Mouse (Mus musculus) brain, embryonic 14.5 days (tissue): Measurements from ENCODE around the gene Lhx1. TPM values are rescaled to one million over a fixed set of nuclear protein-coding genes. Genes with fewer than 3 reads are reported as not detected.

Experiments used
- DNase-seq: peaks from one replicate; pipeline ENCODE4 v3.0.0-alpha.2; 2011; ENCODE audit warnings: low read depth
- CTCF ChIP-seq: fragments of 200-500 bp; IDR thresholded peaks from 2 replicates; pipeline ENCODE4 v1.5.1; 2012; ENCODE audit warnings: inconsistent platforms, mild to moderate bottlenecking, moderate library complexity, borderline replicate concordance; ENCODE audit not compliant: insufficient read depth, insufficient read length; ENCODE audit errors: extremely low read depth
- POLR2A ChIP-seq: fragments of 200-500 bp; IDR thresholded peaks from 2 replicates; pipeline ENCODE4 v1.6.1; 2012; ENCODE audit warnings: mild to moderate bottlenecking, inconsistent platforms, borderline replicate concordance; ENCODE audit not compliant: poor library complexity, insufficient read depth, insufficient read length, severe bottlenecking; ENCODE audit errors: extremely low read depth
- polyA plus RNA-seq: library from polyadenylated mRNA; depleted of rRNA; stranded (reverse); fragments of >200 nt; gene quantifications from 2 replicates; pipeline ENCODE4 v1.2.3, GENCODE M21; 2012

The Lhx1 gene
- polyA plus RNA-seq, 1 experiment: 64.4 TPM

DNA sequence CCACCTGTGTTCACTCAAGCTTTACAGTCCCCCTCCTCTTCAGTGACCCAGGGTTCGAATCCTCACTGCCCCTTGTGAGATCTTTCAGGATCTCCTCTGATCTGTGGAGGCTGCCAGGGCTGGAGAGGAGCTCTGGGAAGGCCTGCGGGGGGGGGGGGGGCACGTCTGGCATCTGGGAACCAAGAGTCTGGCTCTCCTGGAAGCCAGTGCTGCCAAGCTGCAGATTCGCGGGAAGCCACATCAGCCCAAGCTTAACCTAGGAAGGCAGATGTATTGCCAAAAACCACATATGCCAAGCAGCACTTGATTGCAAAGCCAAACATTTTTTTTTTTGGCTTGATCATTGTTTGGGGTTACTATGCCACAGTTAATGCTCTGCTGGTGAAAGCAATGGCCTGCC lies 36.2 kb upstream of the Lhx1 start:
- TF ChIP-seq POLR2A: no peak
- TF ChIP-seq CTCF: no peak

DNA sequence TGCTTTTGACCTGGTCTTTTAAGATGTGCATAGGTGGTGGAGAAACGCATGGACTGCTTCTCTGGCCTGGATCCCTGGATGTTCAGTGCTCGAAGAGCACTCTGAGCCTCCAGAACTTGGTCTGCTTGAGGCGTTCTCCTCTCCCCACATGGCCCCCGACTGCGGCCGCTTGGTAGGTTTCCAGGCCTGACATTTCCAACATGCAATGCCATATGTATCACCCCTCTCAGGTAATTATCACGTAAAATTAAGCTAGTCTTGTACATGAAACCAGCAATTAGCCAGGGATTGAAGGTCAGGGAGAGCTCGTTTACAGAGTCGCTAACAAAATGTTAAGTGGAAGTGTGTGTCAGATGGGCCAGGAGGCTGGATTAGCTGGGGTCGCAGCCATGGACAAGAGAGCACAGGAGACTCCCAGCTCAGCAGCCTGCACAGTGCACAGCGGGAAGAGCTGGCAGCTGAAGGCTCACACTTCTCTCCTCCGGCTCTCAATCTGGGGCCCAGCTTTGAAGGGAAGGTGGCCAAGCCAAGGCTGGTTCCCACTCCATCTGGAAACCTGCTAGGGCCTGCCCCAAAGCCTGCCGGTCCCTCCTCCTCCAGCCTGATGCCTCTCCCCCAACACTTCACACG lies 28.6 kb upstream of the Lhx1 start:
- TF ChIP-seq CTCF: no peak
- no peak for TF ChIP-seq POLR2A
- DNase-seq: peak; percentile 78

More for the DNA sequence above, 36.2 kb upstream of the Lhx1 start:
- DNase-seq: peak; percentile 63

DNA sequence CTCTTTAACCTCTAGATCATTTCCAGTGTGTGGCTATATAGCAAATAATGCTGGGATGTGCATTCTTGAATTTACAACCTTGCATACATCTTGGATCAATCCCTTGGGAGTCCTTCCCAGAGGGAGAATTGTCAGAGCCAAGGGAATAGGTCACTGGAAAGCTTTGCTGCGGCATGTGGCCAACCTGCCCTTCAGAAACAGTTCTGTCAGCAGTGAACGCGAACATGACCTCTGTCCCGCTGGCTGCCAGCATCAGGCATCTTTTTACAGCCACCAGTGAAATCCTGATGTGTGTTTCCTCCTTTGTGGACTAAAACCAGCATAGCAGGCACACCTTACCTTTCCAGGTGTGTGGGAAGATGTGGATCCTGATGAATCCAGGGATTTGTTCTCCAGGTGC lies 26.0 kb upstream of the Lhx1 start:
- TF ChIP-seq CTCF (no peak), POLR2A (no peak)
- DNase-seq: no peak

DNA sequence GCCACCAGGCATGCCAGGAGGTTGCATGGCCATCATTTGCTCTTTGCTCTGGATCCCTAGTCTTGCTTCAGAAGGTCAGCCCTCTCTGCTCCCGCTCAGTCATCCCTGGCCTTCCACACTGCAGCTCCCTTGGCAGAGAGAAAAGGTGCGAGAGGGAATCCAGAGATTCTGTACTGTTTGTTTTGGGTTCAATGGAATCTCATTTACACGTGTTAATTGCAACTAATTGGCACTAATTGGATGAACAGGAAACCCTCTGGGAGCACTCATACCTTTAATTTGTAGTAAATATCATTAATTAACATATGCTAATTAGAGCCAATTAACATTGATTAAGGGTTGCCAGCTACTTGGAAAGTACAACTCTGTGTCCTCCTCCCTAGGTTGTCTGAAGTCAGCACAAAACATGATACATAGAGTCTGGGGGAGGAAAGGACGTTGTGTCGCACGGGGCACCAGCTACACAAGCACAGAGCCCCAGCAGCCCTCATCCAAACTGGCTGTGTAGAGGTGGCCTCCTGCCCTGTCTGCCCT lies 24.0 kb upstream of the Lhx1 start:
- peak; percentile 90 for DNase-seq
- TF ChIP-seq CTCF (no peak), POLR2A (no peak)

DNA sequence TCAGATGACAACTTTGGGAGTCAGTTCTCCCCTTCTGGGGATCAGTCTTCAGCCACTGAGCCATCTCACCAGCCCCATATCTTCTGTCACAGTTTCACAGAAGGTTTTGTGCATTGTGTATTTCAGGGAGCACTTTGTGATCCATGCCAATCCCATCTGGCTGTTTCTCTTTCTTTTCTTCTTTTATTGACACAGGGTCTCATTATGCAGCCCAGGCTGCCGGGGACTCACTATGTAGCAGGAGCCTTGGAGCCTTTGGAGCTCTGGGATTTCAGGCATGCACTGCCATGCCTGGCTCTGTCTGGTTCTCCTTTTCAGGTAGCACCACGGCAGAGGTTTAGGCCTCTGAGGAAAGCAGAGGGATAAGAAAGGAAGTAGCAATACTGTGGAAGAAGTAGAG lies 23.0 kb upstream of the Lhx1 start:
- TF ChIP-seq CTCF (no peak), POLR2A (no peak)
- peak; percentile 85 for DNase-seq

DNA sequence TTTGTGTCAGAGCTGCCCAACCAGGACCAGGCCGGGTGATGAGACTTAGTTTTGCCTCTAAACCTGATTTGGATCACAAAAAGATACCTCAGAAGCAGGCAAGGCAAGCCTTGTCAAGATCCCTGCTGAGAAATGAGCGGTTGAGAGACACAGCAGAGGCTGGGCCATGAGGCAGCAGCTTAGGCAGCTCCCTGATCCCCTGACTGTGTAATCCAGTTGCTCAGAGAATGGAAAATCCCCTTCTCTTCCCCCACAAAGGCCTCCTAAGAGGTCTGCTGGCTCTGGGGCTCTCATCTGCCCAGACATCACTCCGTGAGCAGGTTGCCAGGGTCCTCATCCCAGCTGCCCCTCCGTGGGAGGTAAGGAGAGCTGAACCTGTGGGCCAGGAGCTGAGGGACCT lies 14.6 kb upstream of the Lhx1 start:
- DNase-seq: no peak
- TF ChIP-seq CTCF (no peak), POLR2A (no peak)

DNA sequence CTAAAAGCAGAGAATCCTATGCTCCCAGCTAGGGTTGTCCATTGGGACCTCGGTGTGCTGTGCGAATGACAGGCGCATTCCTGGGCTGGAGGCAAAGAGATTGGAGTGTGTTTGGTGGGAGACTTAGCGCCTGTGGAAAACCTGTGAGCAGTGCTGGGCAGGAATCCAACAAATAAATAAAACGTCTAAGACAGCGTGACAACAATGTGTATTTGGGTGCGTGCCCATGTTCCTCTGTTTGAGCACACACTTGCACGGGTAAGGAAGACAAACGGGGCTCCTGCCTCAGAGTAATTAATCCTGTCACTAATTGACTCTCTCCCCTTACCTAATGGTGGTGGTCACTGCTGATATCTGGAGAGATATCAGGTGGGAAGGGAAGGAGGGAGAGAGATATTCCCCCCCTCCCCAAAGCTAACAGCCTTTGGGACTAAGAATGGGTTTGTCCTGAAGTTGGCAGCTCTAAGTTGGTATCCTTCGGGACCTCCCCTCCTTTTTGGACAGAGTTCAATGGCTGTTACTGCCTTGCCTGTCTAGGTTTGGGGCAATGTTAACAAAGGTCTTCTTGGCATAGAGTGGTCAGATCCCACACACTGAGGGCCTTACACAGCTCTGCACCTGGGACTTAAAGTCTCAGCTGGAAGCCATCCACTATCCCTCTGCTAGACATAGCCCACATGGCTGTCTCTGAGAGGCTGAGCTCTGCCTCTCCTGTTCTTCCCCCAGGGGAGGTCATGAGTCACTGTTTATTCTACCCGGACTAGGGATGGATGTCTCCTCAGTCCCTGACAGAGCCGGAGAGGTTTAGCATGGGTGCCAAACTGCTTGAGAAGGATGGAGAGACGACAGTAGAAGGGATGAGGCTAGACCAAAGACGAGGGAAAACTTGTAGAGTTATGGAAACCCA lies 4.7 kb upstream of the Lhx1 start:
- peak; percentile 90 for DNase-seq
- TF ChIP-seq POLR2A: no peak
- TF ChIP-seq CTCF: no peak

DNA sequence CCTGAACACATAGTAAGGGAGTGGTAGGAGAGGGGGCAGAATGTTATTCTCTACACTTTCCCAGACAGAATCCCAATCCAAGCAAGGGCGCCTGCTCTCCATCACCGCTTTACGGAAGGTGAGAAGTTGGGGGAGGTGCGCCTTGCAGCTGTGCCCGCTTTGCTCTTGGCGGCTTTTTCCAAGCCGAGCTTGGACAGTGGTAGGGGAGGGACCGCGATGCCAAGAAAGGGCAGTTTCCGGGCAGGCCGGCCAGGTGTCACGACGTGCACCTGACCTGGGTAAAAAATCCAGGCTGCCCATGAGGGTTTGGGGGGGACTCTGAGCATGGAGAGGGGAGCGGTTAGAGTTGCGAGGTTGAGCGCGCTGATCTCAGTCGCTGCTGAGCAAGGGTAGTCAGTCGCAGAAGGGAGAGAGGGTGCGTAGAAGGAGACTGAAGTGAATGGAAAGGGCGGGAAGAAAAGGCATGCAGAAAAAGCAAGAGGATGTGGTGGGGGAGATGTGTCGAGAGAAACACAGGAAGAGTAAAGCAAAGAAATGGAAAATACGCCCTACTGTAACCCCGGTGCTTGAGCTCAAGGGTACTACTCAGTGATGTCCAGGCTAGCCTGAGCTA lies 3.9 kb upstream of the Lhx1 start:
- DNase-seq: no peak
- TF ChIP-seq POLR2A (no peak), CTCF (no peak)

DNA sequence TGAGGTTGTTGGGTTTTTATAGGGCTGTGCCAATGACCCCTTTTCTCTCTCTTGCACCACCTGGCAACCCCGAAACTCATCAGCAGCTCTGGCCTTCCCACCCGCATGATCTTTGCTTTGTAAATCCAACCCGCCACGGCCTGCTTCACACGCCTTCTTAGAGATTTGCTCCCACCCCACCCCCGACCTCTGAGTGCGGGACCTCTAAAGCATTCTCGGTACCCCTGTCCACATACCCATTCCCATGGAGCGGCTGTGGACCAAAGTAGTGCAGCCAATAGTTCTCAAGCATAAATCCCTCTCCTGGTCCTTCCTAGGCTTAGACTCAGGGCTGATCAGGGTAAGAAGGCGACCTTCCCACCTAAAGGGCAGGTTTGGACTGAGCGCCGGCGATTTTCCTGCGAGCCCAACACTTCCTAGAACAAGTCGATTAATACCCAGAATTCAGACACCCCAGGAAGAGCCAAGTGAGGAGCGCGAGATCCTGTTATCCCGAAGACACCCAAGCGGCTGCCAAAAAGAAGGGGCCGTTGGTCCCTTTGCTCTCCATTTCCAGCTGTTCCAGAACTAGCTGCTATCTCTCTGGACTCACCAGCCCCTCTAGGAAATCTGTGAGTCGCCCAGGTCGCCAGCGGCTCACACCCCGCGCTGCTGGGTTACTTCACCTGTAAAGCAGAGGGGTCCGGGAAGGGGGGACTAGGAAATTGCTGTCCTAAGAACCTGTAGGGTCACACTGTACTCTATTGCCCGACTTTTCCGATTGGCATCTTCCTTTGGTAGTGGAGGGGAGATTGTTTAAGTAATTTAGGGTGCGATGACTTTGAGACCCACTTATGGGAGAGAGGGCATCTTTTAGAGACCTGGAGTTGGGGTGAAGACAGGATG lies 1.9 kb upstream of the Lhx1 start:
- no peak for TF ChIP-seq CTCF
- TF ChIP-seq POLR2A: no peak
- no peak for DNase-seq

DNA sequence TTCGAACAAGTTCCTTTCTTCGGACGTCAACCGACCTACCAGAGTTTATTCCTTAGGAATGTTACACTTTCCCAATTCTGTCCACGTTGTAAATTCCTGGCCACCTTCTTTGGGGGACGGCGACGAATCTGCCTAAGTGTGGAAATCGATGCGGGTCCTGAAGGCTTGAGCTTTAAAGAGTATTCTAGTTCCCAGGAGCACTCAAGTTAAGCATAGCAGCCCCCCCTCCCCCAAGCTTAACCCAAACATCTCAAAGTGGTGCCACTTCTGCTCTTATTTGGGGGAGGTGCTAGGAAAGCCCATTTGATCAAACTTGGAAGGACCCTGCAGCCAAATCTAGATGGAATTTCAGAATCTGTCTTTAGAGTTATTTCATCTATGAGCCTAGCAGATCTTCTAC lies 1.1 kb upstream of the Lhx1 start:
- no peak for DNase-seq
- no peak for TF ChIP-seq CTCF
- no peak for TF ChIP-seq POLR2A

DNA sequence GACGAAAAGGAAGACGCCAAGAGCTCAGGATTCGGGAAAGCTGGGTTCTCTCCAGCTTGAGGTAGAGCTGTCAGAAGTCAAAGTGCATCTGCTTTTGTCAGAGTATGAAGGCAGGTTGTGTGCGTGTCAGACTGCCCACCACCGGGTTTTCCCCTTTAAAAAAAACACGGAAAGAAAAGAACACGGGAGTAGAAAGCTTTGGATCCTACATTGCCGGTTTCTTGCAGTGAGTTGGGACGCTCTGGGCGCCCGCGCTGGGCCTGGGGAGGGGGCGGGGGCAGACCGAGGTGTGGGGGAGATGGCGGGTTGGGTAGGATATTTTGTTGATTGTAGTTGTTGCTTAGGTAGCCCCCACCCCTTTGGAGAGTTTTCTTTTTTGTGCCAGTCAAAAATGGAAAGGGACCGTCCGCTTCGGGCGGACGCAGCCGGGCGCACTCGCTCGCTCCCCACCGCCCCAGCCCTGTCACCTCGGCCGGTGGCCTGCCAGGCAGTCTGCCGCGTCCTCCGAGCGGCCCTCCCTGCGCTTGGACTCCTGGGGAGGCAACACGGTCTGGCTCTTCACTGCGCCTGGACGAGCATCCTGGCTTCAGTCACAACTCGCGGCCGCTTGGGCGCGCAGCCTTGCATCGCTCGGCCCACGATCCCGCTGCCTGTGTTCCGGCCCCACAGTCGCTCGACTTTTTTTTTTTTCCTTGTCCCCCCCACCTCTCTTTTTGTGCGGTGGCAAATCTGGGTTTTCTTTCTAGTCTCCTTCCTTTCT lies 644 bp downstream of the Lhx1 start:
- TF ChIP-seq POLR2A (no peak), CTCF (no peak)
- DNase-seq: no peak
